Mouse (Mus musculus): ENCODE measurements at regions not wholly inside any gene's neighbourhood (a gene's known extent, or its start where the extent isn't known, plus 50 kb on each side); places are given as distances from the start of the nearest gene placed in this dataset.

GRCm38 (mm10) chr13:115178175-115178917 lies 76.6 kb upstream of the Itga1 start:
- Histone ChIP-seq H3K36me3 (no peaks in the 10 kb centered on the region), H3K4me1 (replicated peaks) (no peaks in the 10 kb centered on the region), H3K27ac (no peak overlapping the region), H3K27me3 (ENCODE audit: insufficient read depth, poor library complexity, severe bottlenecking) (no peaks in the 10 kb centered on the region), H3K9me3 (no peaks in the 10 kb centered on the region), H3K4me3 (no peak overlapping the region)
- no peak for DNase-seq (ENCODE audit: low spot score)
- 90% methylated on average over 7 of the region's 7 CpGs for WGBS

GRCm38 (mm10) chr13:115171347-115172062 lies 69.7 kb upstream of the Itga1 start:
- H3K4me1 ChIP-seq (replicated peaks): no peaks in the 10 kb centered on the region
- no peak for DNase-seq (ENCODE audit: low spot score)
- H3K36me3 ChIP-seq: no peaks in the 10 kb centered on the region
- no peaks in the 10 kb centered on the region for H3K9me3 ChIP-seq
- H3K4me3 ChIP-seq: no peak overlapping the region
- no peaks in the 10 kb centered on the region for H3K27me3 ChIP-seq (ENCODE audit: insufficient read depth, poor library complexity, severe bottlenecking)
- WGBS: 89% methylated on average over 7 of the region's 7 CpGs
- no peak overlapping the region for H3K27ac ChIP-seq

- no peaks in the 10 kb centered on the region for H3K36me3 ChIP-seq
- no peaks in the 10 kb centered on the region for H3K9me3 ChIP-seq
- H3K27ac ChIP-seq: no peak overlapping the region
- H3K4me1 ChIP-seq (replicated peaks): no peaks in the 10 kb centered on the region
- no peak for DNase-seq (ENCODE audit: low spot score)
- 92% methylated on average over 3 of the region's 3 CpGs for WGBS
- H3K4me3 ChIP-seq: no peak overlapping the region
- H3K27me3 ChIP-seq (ENCODE audit: insufficient read depth, poor library complexity, severe bottlenecking): no peaks in the 10 kb centered on the region
These were observed 64.2 kb upstream of the Itga1 start for GRCm38 (mm10) chr13:115165981-115166380.

- Histone ChIP-seq H3K9me3 (no peaks in the 10 kb centered on the region), H3K4me3 (no peak overlapping the region), H3K27me3 (ENCODE audit: insufficient read depth, poor library complexity, severe bottlenecking) (no peaks in the 10 kb centered on the region), H3K27ac (no peak overlapping the region), H3K36me3 (no peaks in the 10 kb centered on the region), H3K4me1 (replicated peaks) (no peaks in the 10 kb centered on the region)
- 85% methylated on average over 4 of the region's 4 CpGs for WGBS
- DNase-seq (ENCODE audit: low spot score): no peak
These were observed 61.1 kb upstream of the Itga1 start for GRCm38 (mm10) chr13:115162689-115163413.

GRCm38 (mm10) chr13:115159386-115159785 lies 57.6 kb upstream of the Itga1 start:
- DNase-seq (ENCODE audit: low spot score): no peak
- no peak overlapping the region for H3K27ac ChIP-seq
- 87% methylated on average over 4 of the region's 4 CpGs for WGBS
- no peaks in the 10 kb centered on the region for H3K27me3 ChIP-seq (ENCODE audit: insufficient read depth, poor library complexity, severe bottlenecking)
- no peaks in the 10 kb centered on the region for H3K9me3 ChIP-seq
- H3K4me1 ChIP-seq (replicated peaks): no peaks in the 10 kb centered on the region
- H3K4me3 ChIP-seq: no peak overlapping the region
- no peaks in the 10 kb centered on the region for H3K36me3 ChIP-seq

All from hindbrain, embryonic 10.5 days (tissue).